Mouse (Mus musculus) lung, postnatal 36 days (tissue): ENCODE results near the gene C1rl.
"Not testable (repeated sequence)": the region's sequence is repeated elsewhere in the genome, so short reads cannot be mapped to it uniquely, and the experiment has no call there.

Source experiments
- DNase-seq: peaks from one replicate; pipeline ENCODE4 v3.0.0; 2022; ENCODE audit warnings: mixed read lengths

The C1rl gene

GRCm38 (mm10) chr6:124492842-124493561 is at the start of gene C1rl:
C1rl (plus strand) TSS chr6:124493113.
- DNase-seq: peak; percentile 94

GRCm38 (mm10) chr6:124443338-124443737 is 49.6 kb upstream of the C1rl start:
- DNase-seq: no peak

DNA sequence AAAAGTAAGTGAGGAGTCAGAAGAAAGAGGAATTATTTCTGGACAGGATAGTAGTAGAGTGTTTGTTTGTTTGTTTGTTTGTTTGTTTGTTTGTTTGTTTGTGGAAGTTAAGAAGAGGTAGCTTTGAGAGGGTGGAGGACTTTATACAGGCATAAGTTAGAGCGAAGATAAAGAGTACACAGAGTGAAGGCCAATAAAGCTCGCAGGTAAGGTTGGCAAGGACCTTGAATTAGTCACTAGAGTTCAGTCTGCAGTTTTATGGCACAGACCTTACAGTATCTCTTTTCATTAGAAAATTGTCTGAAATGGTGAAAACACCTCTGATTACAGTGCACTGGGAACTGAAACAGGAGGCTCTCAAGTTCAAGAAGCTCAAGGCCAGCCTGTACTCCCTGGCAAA is 46.9 kb upstream of the C1rl start:
- no peak for DNase-seq

- no peak for DNase-seq
These were observed 46.5 kb upstream of the C1rl start for GRCm38 (mm10) chr6:124446459-124446858.

- DNase-seq: no peak
These were observed 45.6 kb upstream of the C1rl start for GRCm38 (mm10) chr6:124447356-124447755.

- no peak for DNase-seq
These were observed 44.6 kb upstream of the C1rl start for GRCm38 (mm10) chr6:124448186-124448852.

DNA sequence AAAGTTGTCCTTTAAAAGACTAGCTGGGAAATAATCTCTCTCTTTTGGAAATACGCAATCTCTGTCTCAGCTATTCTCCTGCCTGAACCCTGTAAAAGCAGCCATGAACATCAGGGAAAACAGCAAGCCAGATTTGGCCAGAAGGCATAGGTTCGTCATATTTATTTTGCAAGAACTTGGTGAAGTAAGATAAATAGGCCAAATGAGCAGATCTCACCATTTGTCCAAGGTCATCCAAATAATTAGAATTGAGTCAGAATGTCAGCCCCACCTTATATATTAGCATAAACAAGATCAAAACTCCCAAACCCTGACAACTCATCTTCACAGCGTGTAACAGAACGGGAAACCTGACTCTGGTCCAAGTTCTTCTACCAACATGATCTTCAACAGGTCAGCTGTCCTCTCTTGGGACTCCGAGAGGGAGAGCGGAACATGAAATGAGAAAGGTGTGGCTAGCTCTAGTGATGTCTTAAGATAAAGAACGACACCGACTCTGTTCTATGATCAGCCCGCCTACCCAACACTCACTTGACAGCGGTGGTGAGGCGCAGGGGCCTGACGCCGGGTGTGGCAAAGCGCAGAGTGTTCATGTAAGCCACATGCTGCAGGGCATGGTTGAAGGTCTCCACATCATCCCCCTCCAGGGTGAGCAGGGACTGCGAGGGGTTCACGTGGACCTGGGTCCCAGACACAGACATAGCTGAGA is 43.8 kb upstream of the C1rl start:
- no peak for DNase-seq

- DNase-seq: no peak
These were observed 43.1 kb upstream of the C1rl start for GRCm38 (mm10) chr6:124449668-124450383.

- DNase-seq: no peak
These were observed 40.9 kb upstream of the C1rl start for GRCm38 (mm10) chr6:124451995-124452394.

DNA sequence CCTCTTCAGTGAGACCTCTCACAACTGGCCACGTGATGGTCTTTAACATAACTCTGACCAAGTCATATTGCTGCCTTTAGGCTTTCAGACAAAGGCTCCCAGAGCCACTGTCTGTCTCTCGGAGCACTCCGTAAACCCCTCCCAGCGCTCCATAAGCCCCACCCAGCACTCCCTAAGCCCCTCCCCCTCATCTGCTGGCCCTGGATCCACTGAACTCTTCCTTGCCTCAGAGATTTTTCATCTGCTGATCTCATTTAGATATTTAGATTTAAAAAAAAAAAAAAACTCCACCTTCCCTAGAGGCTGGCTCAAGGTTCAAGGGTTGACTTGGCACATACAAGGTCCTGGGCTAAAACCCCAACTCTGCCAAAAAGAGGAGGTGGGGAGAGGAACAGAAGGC is 39.2 kb upstream of the C1rl start:
- DNase-seq: no peak

GRCm38 (mm10) chr6:124456243-124456642 is 36.7 kb upstream of the C1rl start:
- DNase-seq: no peak

- no peak for DNase-seq
These were observed 35.1 kb upstream of the C1rl start for GRCm38 (mm10) chr6:124457827-124458226.

DNA sequence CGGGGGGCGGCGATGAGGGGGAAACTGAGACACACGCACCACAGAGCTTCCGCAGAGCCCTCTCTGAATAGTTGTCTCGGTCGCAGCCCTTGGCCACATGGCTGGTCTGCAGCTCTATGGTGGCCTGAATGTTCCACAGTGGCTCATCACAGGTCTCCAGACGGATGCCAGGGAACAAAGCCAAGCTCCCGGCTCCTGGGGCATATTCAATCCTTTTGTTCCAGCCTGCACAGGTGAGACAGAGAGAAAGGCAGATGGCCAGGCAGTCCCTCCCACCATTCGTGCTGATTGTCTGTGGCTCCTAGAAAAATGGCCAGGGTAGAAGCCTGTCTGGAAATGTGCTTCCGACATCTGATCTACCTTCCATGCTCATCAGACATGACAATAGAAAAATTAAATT is 34.4 kb upstream of the C1rl start:
- DNase-seq: no peak

DNA sequence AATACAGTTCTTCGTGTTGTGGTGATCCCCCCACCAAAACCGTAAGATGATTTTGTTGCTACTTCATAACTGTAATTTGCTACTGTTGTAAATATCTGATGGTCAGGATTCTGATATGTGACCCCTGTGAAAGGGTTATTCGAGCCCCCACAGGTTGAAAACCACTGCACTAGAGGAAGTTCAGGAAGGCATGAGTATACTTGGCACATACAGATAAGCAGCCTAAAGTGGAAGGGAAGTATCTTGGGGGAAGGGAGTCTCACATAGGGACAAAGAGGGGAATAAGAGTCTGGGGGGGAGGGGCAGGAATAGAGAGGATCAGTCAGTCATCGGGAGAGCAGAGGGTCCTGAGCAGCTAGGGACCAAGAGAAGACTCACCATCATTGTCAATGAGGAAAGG is 33.5 kb upstream of the C1rl start:
- DNase-seq: no peak

- no peak for DNase-seq
These were observed 29.0 kb upstream of the C1rl start for GRCm38 (mm10) chr6:124463881-124464291.

- peak; percentile 79 for DNase-seq
These were observed 28.3 kb upstream of the C1rl start, which contains the start of gene Clstn3 for GRCm38 (mm10) chr6:124464305-124465271. Clstn3 (minus strand) TSS chr6:124464794.

GRCm38 (mm10) chr6:124465299-124465698 is 27.6 kb upstream of the C1rl start:
- DNase-seq: no peak

DNA sequence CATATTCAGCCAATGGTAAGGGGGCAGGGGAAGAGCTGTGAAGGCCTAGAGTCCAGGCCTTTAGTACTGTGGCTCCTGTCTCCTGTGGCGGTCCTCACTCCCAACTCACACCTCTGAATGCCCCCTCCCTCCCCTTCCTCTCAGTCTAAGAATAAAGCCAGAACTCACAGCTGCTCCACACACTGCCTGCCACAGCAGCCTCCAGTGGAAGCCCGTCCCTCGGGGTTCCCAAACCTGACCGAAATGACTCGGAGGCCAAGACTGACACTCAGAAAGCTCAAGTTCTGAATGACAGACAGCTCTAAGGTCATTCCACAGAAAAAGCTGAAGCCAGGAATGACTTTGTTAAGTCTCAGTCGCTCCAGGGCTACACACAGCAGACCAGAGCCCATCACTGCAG is 27.2 kb upstream of the C1rl start:
- DNase-seq: no peak

GRCm38 (mm10) chr6:124471121-124471520 is 21.8 kb upstream of the C1rl start:
- no peak for DNase-seq

DNA sequence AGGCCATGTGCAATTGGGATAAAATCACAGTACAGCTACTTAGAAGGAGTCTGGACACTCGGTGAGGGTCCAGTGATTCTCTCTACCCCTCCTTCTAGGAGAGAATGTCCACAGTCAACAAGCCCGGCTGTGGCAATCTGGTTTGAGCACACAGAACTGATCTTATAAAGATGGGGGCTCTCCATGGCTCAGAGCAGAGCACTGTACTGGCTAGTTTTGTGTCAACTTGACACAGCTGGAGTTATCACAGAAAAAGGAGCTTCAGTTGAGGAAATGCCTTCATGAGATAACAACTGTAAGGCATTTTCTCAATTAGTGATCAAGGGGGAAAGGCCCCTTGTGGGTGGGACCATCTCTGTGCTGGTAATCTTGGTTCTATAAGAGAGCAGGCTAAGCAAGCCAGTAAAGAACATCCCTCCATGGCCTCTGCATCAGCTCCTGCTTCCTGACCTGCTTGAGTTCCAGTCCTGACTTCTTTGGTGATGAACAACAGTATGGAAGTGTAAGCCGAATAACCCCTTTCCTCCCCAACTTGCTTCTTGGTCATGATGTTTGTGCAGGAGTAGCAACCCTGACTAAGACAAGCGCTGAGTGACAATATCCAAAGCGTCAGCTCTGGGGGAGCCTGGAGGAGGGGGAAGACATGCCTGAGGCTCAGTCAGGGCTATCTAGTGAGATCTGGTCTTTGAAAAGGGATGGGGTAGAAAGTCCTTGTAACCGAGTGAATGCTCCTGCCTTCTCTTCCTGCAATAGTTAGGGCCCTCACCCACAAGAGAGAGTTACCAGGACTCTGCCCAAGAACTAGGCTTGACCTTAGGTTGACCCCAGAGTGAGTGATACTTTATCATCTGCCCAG is 20.9 kb upstream of the C1rl start:
- not testable (repeated sequence) for DNase-seq

DNA sequence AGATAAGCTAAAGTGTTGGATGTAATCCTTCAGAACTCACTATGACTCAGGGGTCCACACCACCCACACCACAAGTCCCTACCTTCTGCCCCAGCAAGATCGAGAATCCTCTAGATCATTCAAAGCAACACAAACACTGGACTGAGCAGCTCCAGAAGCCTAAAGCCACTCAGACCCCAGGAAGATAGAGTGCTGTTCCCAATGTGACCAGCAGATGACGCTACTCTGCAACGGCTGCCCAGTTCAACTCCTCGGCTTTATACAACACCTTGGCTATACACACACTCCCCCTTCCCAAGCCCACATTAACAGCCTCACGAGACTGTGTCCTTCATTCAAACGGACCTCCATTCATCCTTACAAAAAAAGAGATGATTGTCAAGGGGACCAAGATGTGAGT is 20.1 kb upstream of the C1rl start:
- DNase-seq: peak; percentile 76
